Mouse (Mus musculus): ENCODE measurements around the gene Hormad2. TPM values are rescaled to one million over a fixed set of nuclear protein-coding genes. Genes with fewer than 3 reads are reported as not detected.
A peak's percentile ranks its signal among the peaks of the same experiment; 100 is the strongest.

The Hormad2 gene
- 0.09 and 0.53 TPM in 2 replicates for polyA plus RNA-seq (2015; fragmentation: Nextera tagmentation; extraction: Ambion mirVana)

DNA sequence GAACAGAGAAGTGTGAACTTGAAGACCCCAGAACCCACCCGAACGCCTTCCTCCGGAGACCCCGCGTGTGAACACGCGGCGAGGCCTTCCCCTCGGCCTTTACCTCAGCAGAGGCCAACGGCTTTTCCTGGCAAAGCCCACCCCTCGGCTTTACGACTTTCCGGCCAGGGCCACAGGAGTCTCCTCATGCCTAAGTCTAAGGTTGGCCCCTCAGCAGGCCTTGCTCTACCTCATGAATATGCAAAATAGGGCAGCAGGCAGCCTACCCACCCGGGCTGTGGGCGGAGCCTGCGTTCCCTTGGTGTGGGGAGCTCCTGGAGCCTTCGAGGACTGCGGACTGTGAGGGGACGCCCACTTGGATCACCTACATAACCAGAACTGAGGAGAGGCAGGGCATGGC, at the start of gene Hormad2:
Hormad2 (minus strand) TSS at position 128 of the 400 bp plus-strand sequence.
- no peak; the same call in 1 of the 2 replicates for ATAC-seq (replicated peaks; ENCODE audit: low FRiP score)
- Histone ChIP-seq H3K27me3 (no peaks in the 10 kb centered on the region), H3K36me3 (no peaks in the 10 kb centered on the region), H3K4me3 (replicated peaks) (no peak within 1 kb of the TSS), H3K9me3 (replicated peaks) (no peaks in the 10 kb centered on the region), H3K9ac (no peak within 1 kb of the TSS), H3K4me1 (peaks cover 4% of the 10 kb centered on the region), H3K4me2 (0 out of 2 replicates have a peak within 1 kb of the TSS, but pooled peaks have one; percentile 19), H3K27ac (no peak within 1 kb of the TSS)
- 51% methylated on average over 19 of the region's 19 CpGs for WGBS

DNA sequence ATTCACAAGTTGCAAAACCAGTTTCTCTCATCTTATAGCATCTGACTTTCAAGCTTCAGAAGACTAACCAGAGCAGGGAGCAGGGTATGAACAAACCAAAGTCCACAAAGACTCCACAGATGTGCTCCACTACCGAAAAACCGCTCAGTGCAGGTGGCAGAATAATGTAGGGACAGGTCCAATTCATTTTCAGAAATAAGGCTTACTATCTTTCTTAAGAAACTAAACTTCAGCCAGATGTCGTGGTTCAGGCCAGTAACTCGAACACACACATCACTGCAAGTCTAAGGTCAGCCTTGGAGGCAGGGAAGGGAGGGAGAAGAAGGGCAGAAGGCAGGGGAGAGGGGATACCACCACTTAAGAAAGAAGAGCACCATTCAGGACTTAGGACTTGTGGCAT, 48.3 kb upstream of the Hormad2 start:
- H3K4me3 ChIP-seq (replicated peaks), result no peak overlapping the region
- no peak overlapping the region for H3K4me2 ChIP-seq
- H3K36me3 ChIP-seq, result peaks cover 97% of the 10 kb centered on the region

DNA sequence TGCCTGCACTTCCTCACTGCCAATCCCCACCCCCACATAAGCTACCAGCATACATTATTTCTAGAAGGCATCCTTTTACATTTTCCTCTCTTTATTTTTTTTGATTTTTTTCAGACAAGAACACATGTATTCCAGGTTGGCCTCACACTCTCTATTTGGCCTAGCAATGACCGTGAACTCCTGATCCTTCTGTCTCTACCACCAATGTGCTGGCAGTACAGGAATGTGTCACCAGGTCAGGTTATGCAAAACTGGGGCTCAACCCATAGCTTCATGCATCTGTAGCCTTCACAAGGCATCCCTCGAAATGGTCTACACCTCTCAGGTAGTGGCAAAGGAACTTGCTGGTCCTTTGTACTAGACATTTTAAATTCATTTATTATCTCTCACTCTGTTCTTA, 47.9 kb upstream of the Hormad2 start:
- Histone ChIP-seq H3K9ac (no peak overlapping the region), H3K4me2 (no peak overlapping the region), H3K27ac (no peak overlapping the region), H3K36me3 (peaks cover 99% of the 10 kb centered on the region), H3K4me1 (no peaks in the 10 kb centered on the region), H3K9me3 (replicated peaks) (no peaks in the 10 kb centered on the region), H3K4me3 (replicated peaks) (no peak overlapping the region), H3K27me3 (no peaks in the 10 kb centered on the region)
- WGBS, result 93% methylated on average over 2 of the region's 2 CpGs
- ATAC-seq (replicated peaks; ENCODE audit: low FRiP score), result no peak

More for the DNA sequence above, 48.3 kb upstream of the Hormad2 start:
- Histone ChIP-seq H3K9me3 (replicated peaks) (no peaks in the 10 kb centered on the region), H3K27ac (no peak overlapping the region), H3K27me3 (no peaks in the 10 kb centered on the region), H3K4me1 (no peaks in the 10 kb centered on the region), H3K9ac (no peak overlapping the region)
- no peak for ATAC-seq (replicated peaks; ENCODE audit: low FRiP score)
- WGBS, result 85% methylated on average over 4 of the region's 4 CpGs

DNA sequence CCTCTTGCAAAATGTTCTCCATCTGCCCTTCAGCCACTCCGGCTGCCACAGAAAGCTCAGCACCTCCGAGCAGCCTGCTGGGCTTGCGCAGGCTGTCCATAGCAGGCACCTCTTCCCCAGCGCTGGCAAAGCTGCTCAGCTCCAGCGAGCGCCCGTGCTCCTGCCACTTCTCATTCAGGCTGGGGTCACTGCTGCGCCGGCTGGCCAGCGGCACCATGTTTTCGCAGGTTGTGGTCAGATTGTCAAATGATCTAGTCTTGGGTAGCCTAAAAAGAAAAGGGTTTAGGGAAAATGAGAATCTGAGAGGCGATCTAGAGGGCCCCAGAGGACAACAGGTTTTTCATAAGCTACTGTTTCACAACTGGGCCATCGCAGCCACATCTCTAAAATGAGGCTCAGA, 47.5 kb upstream of the Hormad2 start:
- H3K4me1 ChIP-seq, result no peaks in the 10 kb centered on the region
- ATAC-seq (replicated peaks; ENCODE audit: low FRiP score), result no peak
- 95% methylated on average over 13 of the region's 13 CpGs for WGBS
- no peaks in the 10 kb centered on the region for H3K9me3 ChIP-seq (replicated peaks)
- no peak overlapping the region for H3K9ac ChIP-seq
- no peak overlapping the region for H3K4me2 ChIP-seq
- H3K27me3 ChIP-seq, result no peaks in the 10 kb centered on the region
- H3K36me3 ChIP-seq, result peaks cover 100% of the 10 kb centered on the region
- no peak overlapping the region for H3K27ac ChIP-seq
- no peak overlapping the region for H3K4me3 ChIP-seq (replicated peaks)

DNA sequence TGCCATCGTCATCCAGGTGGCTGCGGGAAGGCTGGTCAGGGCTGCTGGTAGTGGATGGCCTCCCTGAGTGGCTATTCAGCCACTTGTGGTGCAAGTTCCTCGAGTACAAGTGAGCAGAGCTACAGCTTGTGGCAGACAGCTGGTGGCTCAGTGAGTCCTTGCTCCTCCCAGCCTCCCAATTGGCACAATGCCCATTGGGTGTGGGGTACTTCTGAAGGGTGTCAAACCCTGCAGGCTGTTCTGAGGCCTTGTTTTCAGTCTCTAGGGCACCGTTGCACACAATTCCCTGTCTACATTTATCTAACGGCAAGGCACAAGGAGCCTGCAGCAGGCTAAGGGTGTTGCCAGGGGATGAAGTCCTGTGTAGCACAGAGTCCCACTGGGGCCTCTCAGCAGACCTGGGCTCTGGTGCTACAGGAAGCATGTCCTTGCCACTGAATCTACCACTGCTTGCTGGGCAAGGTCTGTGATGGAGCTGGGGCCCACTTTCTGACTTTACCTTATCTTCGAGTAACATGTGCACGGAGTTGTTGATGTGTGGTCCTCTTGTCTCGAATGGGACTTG, 46.6 kb upstream of the Hormad2 start:
- Histone ChIP-seq H3K36me3 (peaks cover 100% of the 10 kb centered on the region), H3K27ac (no peak overlapping the region), H3K4me3 (replicated peaks) (no peak overlapping the region), H3K9me3 (replicated peaks) (no peaks in the 10 kb centered on the region), H3K27me3 (no peaks in the 10 kb centered on the region), H3K4me1 (no peaks in the 10 kb centered on the region), H3K4me2 (no peak overlapping the region), H3K9ac (no peak overlapping the region)
- WGBS, result 85% methylated on average over 8 of the region's 8 CpGs
- peak; percentile 64 for ATAC-seq (replicated peaks; ENCODE audit: low FRiP score)

DNA sequence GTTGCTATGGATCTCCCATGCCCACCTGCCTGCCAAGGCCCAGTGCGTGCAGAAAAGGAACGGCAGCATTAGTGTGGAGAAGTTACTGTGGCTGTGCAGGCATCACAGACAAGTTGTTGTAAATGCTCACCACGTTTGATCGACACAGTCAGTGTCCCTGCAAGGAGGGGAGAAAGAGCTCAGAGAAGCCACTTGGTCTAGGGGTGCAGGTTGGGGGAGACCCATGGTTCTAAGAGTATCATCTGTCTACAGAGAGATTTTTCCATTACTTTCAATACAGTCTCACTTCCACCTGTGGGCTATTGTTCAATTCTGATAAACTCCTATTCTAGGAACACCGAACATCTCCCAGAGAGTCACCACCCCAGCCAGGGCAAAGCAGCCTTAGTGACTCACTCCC, 43.6 kb upstream of the Hormad2 start:
- no peak for ATAC-seq (replicated peaks; ENCODE audit: low FRiP score)
- peaks cover 99% of the 10 kb centered on the region for H3K36me3 ChIP-seq
- no peaks in the 10 kb centered on the region for H3K9me3 ChIP-seq (replicated peaks)
- no peaks in the 10 kb centered on the region for H3K27me3 ChIP-seq
- no peak overlapping the region for H3K9ac ChIP-seq
- no peaks in the 10 kb centered on the region for H3K4me1 ChIP-seq
- no peak overlapping the region for H3K27ac ChIP-seq
- H3K4me2 ChIP-seq, result no peak overlapping the region
- no peak overlapping the region for H3K4me3 ChIP-seq (replicated peaks)
- WGBS, result 90% methylated on average over 5 of the region's 5 CpGs

DNA sequence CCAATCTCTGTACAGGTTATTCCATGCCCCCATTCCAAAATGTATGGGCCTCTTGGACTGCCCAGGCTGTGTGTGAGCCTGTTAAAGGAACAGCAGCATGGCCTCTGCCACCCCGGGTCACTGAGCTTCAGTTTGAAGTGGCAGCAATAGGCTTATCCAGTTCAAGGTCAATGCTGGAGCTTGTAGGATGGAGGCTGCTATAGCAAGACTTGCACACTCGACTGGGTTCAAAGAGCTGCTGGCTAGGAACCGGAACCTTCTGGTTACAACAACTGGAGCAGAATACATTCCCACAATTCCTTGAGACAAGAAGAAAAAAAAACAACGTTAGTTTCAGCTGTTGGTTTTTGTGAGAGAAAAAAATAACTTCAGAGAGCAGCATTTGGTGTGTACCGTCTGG, 41.7 kb upstream of the Hormad2 start:
- no peaks in the 10 kb centered on the region for H3K4me1 ChIP-seq
- H3K4me2 ChIP-seq, result no peak overlapping the region
- WGBS, result 75% methylated on average over 5 of the region's 5 CpGs
- no peak overlapping the region for H3K9ac ChIP-seq
- peaks cover 85% of the 10 kb centered on the region for H3K36me3 ChIP-seq
- no peak overlapping the region for H3K27ac ChIP-seq
- H3K4me3 ChIP-seq (replicated peaks), result no peak overlapping the region
- no peaks in the 10 kb centered on the region for H3K27me3 ChIP-seq
- ATAC-seq (replicated peaks; ENCODE audit: low FRiP score), result no peak
- H3K9me3 ChIP-seq (replicated peaks), result no peaks in the 10 kb centered on the region

DNA sequence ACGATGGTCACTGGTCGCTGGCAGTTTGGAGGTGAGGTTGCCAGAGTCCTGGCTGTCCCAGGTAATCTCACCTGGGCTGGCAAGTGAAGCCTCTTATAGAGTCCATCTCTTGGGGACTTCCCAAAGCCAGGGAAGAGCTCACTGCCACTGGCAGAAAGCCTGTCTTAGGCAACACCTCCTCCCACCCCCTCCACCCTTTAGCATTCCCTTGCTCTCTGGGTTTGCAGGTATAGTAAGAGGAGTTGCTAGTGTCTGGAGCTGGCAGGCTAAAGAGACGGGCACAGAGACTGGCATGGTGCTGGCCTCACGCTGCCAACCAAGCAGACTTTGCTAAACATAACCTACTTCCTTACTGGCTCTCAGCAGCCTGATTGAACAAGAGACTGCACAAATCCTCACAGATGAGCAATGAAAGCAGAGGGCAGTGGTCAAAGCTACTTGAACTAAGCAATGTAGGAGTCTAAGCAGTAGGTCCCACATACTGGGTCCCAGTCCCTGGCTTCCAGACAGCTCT, 35.3 kb upstream of the Hormad2 start:
- Histone ChIP-seq H3K4me3 (replicated peaks) (no peak overlapping the region), H3K4me1 (peaks cover 21% of the 10 kb centered on the region), H3K9me3 (replicated peaks) (no peaks in the 10 kb centered on the region), H3K27ac (no peak overlapping the region), H3K9ac (no peak overlapping the region), H3K27me3 (no peaks in the 10 kb centered on the region; the same call in 1 of the 2 replicates), H3K4me2 (no peak overlapping the region), H3K36me3 (peaks cover 21% of the 10 kb centered on the region)
- WGBS, result 94% methylated on average over 4 of the region's 4 CpGs
- ATAC-seq (replicated peaks; ENCODE audit: low FRiP score), result no peak

DNA sequence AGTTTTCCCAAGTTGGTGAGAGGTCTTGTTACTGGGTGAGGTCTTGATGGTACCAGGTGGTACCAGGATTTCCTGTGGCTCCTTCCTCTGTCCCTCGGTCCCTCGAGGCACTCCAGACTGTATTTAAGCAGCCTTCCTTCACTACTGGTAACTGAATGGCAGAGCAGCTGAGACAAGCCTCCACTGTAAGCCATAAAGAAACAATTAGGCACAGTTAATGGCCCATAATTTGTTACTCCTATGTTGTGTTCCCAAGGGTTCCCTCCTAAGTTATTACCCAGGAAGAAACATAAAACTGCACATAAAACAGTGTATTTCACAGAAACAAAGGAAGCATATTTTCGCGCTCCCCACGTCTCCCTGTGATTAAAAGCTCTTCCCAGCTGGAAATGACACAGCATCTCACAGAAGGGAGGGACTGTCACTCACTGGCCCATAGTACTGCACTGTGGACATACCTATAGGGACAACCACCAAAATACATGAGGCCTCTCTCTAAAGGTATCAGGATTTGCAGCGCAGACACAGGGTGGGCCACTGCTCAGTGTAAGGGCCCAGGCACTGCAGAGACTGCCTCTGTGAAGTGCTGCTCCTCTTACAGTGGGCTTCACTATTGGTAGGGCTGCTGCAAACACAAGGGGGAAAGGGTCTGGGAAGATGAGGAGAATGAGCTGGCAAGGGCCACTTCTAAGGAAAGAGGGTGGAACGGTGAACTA, 31.7 kb upstream of the Hormad2 start:
- ATAC-seq (replicated peaks; ENCODE audit: low FRiP score), result peak; percentile 76
- Histone ChIP-seq H3K4me1 (peaks cover 23% of the 10 kb centered on the region), H3K4me3 (replicated peaks) (no peak overlapping the region), H3K27ac (peak overlapping the region; percentile 51), H3K4me2 (0 out of 2 replicates have a peak overlapping the region, but pooled peaks have one; percentile 1), H3K9me3 (replicated peaks) (no peaks in the 10 kb centered on the region), H3K27me3 (no peaks in the 10 kb centered on the region; the same call in 1 of the 2 replicates), H3K9ac (no peak overlapping the region), H3K36me3 (no peaks in the 10 kb centered on the region)
- 29% methylated on average over 7 of the region's 7 CpGs for WGBS

DNA sequence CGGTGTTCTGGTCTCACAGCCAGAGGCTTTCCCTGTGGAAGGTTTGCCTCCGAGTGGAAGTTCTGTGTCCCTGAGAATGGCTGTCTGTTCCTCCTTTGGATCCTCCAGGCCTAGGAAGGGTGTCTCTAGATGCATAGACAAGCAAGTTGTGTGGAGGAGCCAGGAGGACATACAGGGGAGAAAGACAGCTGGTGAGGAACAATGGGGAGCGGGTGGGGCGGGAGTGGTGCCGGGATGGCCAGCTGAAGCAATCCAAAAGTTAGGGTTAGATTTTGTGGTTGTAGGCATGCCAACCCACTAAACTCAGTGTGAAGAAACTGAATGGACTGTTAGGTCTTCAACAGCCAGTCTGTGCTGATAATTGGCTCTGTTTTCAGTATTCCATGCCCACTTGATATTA, 30.8 kb upstream of the Hormad2 start:
- no peaks in the 10 kb centered on the region for H3K36me3 ChIP-seq
- no peak for ATAC-seq (replicated peaks; ENCODE audit: low FRiP score)
- no peak overlapping the region for H3K9ac ChIP-seq
- peaks cover 23% of the 10 kb centered on the region for H3K4me1 ChIP-seq
- no peak overlapping the region for H3K4me2 ChIP-seq
- no peak overlapping the region for H3K4me3 ChIP-seq (replicated peaks)
- no peak overlapping the region for H3K27ac ChIP-seq
- H3K9me3 ChIP-seq (replicated peaks), result no peaks in the 10 kb centered on the region
- H3K27me3 ChIP-seq, result no peaks in the 10 kb centered on the region; the same call in 1 of the 2 replicates
- WGBS, result 66% methylated on average over 5 of the region's 5 CpGs

DNA sequence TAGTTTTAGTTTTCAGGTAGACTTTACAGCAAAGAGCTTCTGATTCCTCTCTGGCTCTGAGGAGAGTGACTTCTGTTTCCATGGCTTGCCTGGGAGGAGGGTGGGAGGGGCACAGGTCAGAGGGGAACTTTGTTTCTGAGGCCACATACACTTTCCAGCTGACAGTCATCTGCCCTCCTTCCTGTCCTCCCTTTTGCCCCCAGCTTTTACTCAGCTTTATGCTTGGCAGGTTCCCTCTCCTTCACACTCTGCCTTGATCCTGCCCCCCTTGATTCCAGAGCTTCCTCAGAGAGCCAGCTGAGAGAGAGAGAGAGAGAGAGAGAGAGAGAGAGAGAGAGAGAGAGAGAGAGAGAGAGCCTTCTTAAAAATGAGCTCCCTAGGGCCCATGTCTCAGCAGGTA, 30.3 kb upstream of the Hormad2 start:
- 0 out of 2 replicates have a peak, but pooled peaks have one; percentile 37 for ATAC-seq (replicated peaks; ENCODE audit: low FRiP score)
- Histone ChIP-seq H3K4me2 (no peak overlapping the region), H3K27me3 (no peaks in the 10 kb centered on the region; the same call in 1 of the 2 replicates), H3K9me3 (replicated peaks) (no peaks in the 10 kb centered on the region), H3K27ac (no peak overlapping the region), H3K9ac (no peak overlapping the region), H3K4me3 (replicated peaks) (no peak overlapping the region), H3K36me3 (no peaks in the 10 kb centered on the region), H3K4me1 (peaks cover 23% of the 10 kb centered on the region)

DNA sequence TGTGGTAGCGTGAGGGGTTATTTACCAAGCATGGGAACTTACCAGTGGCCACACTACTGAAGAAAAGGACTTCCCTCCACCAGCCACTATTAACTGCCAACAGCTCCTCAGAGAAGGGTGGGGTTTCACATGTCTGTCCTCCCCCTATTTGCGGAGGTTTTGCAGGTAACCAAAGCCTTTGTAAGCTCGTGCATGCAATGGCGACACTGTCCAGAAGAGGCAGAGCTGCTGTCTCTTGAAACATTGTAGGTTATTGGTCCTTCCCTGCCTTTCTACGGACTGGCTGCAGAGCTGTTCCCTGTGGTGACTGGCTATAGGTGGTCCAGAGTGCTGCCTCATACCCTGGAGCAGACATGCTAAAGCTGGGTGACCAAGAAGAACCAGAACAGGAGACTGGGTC, 28.2 kb upstream of the Hormad2 start:
- H3K4me2 ChIP-seq, result no peak overlapping the region
- WGBS, result 69% methylated on average over 5 of the region's 5 CpGs
- no peaks in the 10 kb centered on the region; the same call in 1 of the 2 replicates for H3K27me3 ChIP-seq
- H3K9me3 ChIP-seq (replicated peaks), result no peaks in the 10 kb centered on the region
- no peak overlapping the region for H3K4me3 ChIP-seq (replicated peaks)
- H3K36me3 ChIP-seq, result no peaks in the 10 kb centered on the region
- H3K4me1 ChIP-seq, result peaks cover 23% of the 10 kb centered on the region
- no peak overlapping the region for H3K27ac ChIP-seq
- ATAC-seq (replicated peaks; ENCODE audit: low FRiP score), result no peak
- H3K9ac ChIP-seq, result no peak overlapping the region
